Mouse (Mus musculus) midbrain, embryonic 10.5 days (tissue): ENCODE data around the gene Gja8. TPM values are rescaled to one million over a fixed set of nuclear protein-coding genes. Genes with fewer than 3 reads are reported as not detected.
A peak's percentile ranks its signal among the peaks of the same experiment; 100 is the strongest.

Experiments
- DNase-seq: peaks from one replicate; pipeline ENCODE4 v3.0.0-alpha.2; 2017; ENCODE audit warnings: low spot score
- H3K27ac ChIP-seq: fragments of 300-500 bp; sonication (generic); replicated peaks from 2 replicates; pipeline ENCODE4 v1.5.1; 2016; ENCODE audit warnings: mild to moderate bottlenecking
- H3K27me3 ChIP-seq: fragments of 300-500 bp; sonication (generic); 2 replicates; pipeline ENCODE4 v1.6.1; 2016; ENCODE audit warnings: low read depth, mild to moderate bottlenecking; ENCODE audit not compliant: poor library complexity, severe bottlenecking
- H3K36me3 ChIP-seq: fragments of 300-500 bp; sonication (generic); 2 replicates; pipeline ENCODE4 v1.6.1; 2016; ENCODE audit warnings: mild to moderate bottlenecking, moderate library complexity
- H3K4me1 ChIP-seq: fragments of 300-500 bp; sonication (generic); 2 replicates; pipeline ENCODE4 v1.6.1; 2016
- H3K4me3 ChIP-seq: fragments of 300-500 bp; sonication (generic); 2 replicates; pipeline ENCODE4 v1.5.1; 2016; ENCODE audit warnings: mild to moderate bottlenecking, moderate library complexity
- H3K9me3 ChIP-seq: fragments of 300-500 bp; sonication (generic); replicated peaks from 2 replicates; pipeline ENCODE4 v1.6.1; 2016; ENCODE audit warnings: mild to moderate bottlenecking
- WGBS: fragments of 180-500 bp; shearing (Covaris S2); methylation state at CpG from one replicate; pipeline ENCODE4 v1.1.7; 2016; 5-methylcytosine and 5-hydroxymethylcytosine counted together
- polyA plus RNA-seq: library from polyadenylated mRNA; unstranded; fragments of >200 nt; fragmentation: Nextera tagmentation; extraction: Ambion mirVana; gene quantifications from 2 replicates; pipeline ENCODE4 v1.2.1, GENCODE M21; 2016

The Gja8 gene
- polyA plus RNA-seq = 0.02 TPM in 2 replicates

- WGBS = 80% methylated on average over 6 of the region's 6 CpGs
- peaks cover 33% of the 10 kb centered on the region for H3K27me3 ChIP-seq
- H3K36me3 ChIP-seq = no peaks in the 10 kb centered on the region
- H3K4me1 ChIP-seq = peaks cover 6% of the 10 kb centered on the region
- H3K4me3 ChIP-seq = no peak within 1 kb of the TSS
- no peak for DNase-seq
- no peaks in the 10 kb centered on the region for H3K9me3 ChIP-seq
- H3K27ac ChIP-seq = no peak within 1 kb of the TSS
These were observed at the start of gene Gja8 for GRCm38 (mm10) chr3:96925920-96926319. Gene Gja8 (minus strand): TSS chr3:96926020.

- WGBS = 89% methylated on average over 7 of the region's 7 CpGs
- Histone ChIP-seq H3K27me3 (no peaks in the 10 kb centered on the region), H3K36me3 (no peaks in the 10 kb centered on the region), H3K4me3 (no peak overlapping the region), H3K27ac (no peak overlapping the region), H3K9me3 (no peaks in the 10 kb centered on the region), H3K4me1 (no peaks in the 10 kb centered on the region)
- DNase-seq = no peak
These were observed 48.6 kb upstream of the Gja8 start for GRCm38 (mm10) chr3:96974467-96974866.

DNA sequence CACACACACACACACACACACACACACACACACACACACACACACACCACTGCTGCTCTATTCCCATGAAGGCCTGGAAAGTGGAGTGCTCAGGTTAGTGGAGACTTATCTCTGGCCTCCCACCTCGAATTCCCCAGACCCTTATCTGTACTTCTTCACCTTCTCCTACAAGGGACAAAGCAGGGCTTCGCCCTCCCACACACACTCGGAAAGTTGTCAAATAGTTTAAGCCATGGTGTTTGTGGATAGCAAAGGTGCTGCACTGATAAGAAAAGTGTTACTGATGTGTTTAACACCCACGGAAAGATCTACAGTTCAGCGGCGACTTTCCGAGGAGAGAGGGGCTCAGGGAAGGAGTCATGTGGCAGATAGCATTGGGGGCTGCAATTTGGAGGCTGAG lies 45.2 kb upstream of the Gja8 start:
- no peak for DNase-seq
- Histone ChIP-seq H3K4me3 (no peak overlapping the region), H3K9me3 (no peaks in the 10 kb centered on the region), H3K4me1 (no peaks in the 10 kb centered on the region), H3K27me3 (no peaks in the 10 kb centered on the region), H3K36me3 (no peaks in the 10 kb centered on the region), H3K27ac (no peak overlapping the region)
- 70% methylated on average over 7 of the region's 7 CpGs for WGBS

DNA sequence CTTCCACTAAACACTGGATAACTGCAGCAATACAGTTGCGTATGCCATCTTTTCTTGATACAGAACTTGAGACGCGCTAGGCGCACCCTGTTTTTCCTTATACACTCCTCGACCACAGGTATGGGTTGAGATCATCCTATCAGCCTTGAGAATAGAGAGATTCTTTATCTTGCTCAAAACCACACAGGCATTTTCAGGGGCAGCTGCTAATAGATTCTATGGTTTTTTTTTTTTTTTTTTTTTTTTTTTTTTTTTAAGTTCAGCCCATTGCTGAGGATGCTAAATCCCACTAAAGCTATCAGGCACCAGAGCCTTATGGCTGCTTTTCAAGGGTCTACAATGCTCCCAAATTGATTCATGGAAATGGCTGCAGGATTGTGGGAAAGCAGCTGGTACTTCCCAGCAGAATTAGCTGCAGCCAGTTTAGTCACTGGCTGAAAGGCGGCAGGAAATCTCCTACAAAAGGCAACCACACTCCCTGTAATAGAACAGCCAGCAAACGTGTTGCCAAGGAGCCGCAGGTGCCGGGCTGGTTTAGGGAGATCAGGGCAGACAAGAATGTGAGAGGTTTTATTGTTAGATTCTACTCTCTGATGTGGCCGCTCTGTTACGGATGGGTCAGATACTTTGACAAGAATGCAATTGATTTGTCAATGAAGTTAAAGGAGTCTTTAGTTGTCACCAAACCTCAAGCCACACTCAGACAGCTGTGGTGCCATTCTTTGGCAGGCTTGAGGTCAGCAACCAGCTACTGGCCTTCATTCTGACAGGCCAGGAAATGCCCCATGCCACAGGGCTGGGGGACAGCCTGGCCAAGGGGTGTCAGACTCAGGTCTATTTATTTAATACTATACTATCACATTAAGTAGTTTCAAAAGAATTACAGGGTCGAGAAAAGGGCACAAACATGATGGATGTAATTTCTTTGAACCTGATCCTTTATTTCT lies 37.5 kb upstream of the Gja8 start:
- peak; percentile 53 for DNase-seq
- Histone ChIP-seq H3K36me3 (no peaks in the 10 kb centered on the region), H3K4me1 (peaks cover 16% of the 10 kb centered on the region), H3K27ac (peak overlapping the region; percentile 2; the same call in 1 of the 2 replicates), H3K9me3 (no peaks in the 10 kb centered on the region), H3K27me3 (0 out of 2 replicates have a peak, but pooled peaks cover 6% of the 10 kb centered on the region), H3K4me3 (no peak overlapping the region)
- WGBS = 57% methylated on average over 12 of the region's 12 CpGs

DNA sequence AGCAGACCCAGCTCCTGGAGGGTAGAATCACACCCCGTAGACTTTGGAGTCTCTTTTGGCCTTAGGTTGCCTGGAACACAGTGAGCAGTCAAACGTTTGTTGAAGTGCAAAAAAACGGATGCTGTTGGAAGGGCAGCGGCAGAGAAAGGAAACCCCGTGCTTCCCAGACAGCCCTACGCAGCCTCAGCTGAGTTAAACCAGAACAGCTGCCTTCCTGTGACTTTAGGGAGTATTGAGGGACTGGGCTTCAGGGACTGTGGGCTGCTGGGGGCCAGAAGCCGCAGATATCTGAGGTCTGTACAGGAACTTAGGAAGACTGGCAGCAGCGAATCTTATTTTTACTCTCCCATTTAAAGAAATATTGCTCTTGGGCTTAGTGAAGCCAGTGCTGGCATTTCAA lies 34.8 kb upstream of the Gja8 start:
- H3K27me3 ChIP-seq = 0 out of 2 replicates have a peak, but pooled peaks cover 6% of the 10 kb centered on the region
- WGBS = 59% methylated on average over 8 of the region's 8 CpGs
- H3K4me1 ChIP-seq = peaks cover 16% of the 10 kb centered on the region
- no peaks in the 10 kb centered on the region for H3K9me3 ChIP-seq
- DNase-seq = no peak
- no peak overlapping the region for H3K27ac ChIP-seq
- no peak overlapping the region for H3K4me3 ChIP-seq
- no peaks in the 10 kb centered on the region for H3K36me3 ChIP-seq

GRCm38 (mm10) chr3:96953489-96954233 lies 27.8 kb upstream of the Gja8 start:
- Histone ChIP-seq H3K27me3 (no peaks in the 10 kb centered on the region), H3K9me3 (no peaks in the 10 kb centered on the region), H3K4me1 (peaks cover 3% of the 10 kb centered on the region; the same call in 1 of the 2 replicates), H3K36me3 (no peaks in the 10 kb centered on the region), H3K27ac (no peak overlapping the region), H3K4me3 (no peak overlapping the region)
- DNase-seq = no peak
- 65% methylated on average over 14 of the region's 14 CpGs for WGBS

- 0 out of 2 replicates have a peak, but pooled peaks cover 2% of the 10 kb centered on the region for H3K27me3 ChIP-seq
- peaks cover 13% of the 10 kb centered on the region for H3K4me1 ChIP-seq
- WGBS = 93% methylated on average over 2 of the region's 2 CpGs
These were observed 16.9 kb upstream of the Gja8 start for GRCm38 (mm10) chr3:96942706-96943105.

GRCm38 (mm10) chr3:96938738-96939137 lies 12.9 kb upstream of the Gja8 start:
- H3K4me1 ChIP-seq = peaks cover 25% of the 10 kb centered on the region
- peak overlapping the region; percentile 43 for H3K4me3 ChIP-seq
- peak; percentile 86 for DNase-seq
- WGBS = 13% methylated on average over 11 of the region's 11 CpGs
- peaks cover 36% of the 10 kb centered on the region for H3K27me3 ChIP-seq
- H3K36me3 ChIP-seq = no peaks in the 10 kb centered on the region
- 0 out of 2 replicates have a peak, but pooled peaks cover 4% of the 10 kb centered on the region for H3K9me3 ChIP-seq
- H3K27ac ChIP-seq = 0 out of 2 replicates have a peak overlapping the region, but pooled peaks have one; percentile 6

More at GRCm38 (mm10) chr3:96942706-96943105, 16.9 kb upstream of the Gja8 start:
- Histone ChIP-seq H3K36me3 (no peaks in the 10 kb centered on the region), H3K4me3 (no peak overlapping the region), H3K9me3 (0 out of 2 replicates have a peak, but pooled peaks cover 4% of the 10 kb centered on the region), H3K27ac (no peak overlapping the region)
- no peak for DNase-seq

- Histone ChIP-seq H3K27me3 (peaks cover 46% of the 10 kb centered on the region), H3K4me1 (peaks cover 31% of the 10 kb centered on the region), H3K36me3 (no peaks in the 10 kb centered on the region), H3K4me3 (no peak overlapping the region), H3K9me3 (no peaks in the 10 kb centered on the region), H3K27ac (peak overlapping the region; percentile 50)
- DNase-seq = peak; percentile 33
- 25% methylated on average over 5 of the region's 5 CpGs for WGBS
These were observed 11.8 kb upstream of the Gja8 start for GRCm38 (mm10) chr3:96937606-96938005.

DNA sequence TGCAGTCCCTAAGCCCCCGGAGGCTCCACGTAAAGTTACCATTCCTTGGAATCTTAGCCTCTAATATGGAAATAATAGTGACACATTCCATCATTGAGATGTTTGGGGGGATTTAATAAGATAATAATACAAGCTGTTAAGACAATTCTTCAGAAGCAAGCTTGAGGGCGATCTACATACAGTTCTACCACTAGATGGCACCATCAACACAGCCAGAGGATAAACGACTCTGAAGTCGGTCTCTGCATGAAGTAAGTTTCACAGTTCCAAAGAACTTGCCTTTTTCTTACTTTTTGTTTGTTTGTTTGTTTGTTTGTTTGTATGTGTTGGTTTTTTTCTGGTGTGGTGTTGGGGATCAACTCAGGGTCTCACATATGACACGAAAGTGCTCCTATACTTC lies 10.4 kb upstream of the Gja8 start:
- no peaks in the 10 kb centered on the region for H3K9me3 ChIP-seq
- DNase-seq = peak; percentile 34
- H3K27ac ChIP-seq = no peak overlapping the region
- 13% methylated on average over 6 of the region's 6 CpGs for WGBS
- no peak overlapping the region for H3K4me3 ChIP-seq
- H3K27me3 ChIP-seq = peaks cover 58% of the 10 kb centered on the region
- H3K36me3 ChIP-seq = no peaks in the 10 kb centered on the region
- H3K4me1 ChIP-seq = peaks cover 45% of the 10 kb centered on the region

GRCm38 (mm10) chr3:96931261-96931681 lies 5.5 kb upstream of the Gja8 start:
- 0 out of 2 replicates have a peak overlapping the region, but pooled peaks have one; percentile 38 for H3K27ac ChIP-seq
- peaks cover 82% of the 10 kb centered on the region for H3K27me3 ChIP-seq
- no peaks in the 10 kb centered on the region for H3K36me3 ChIP-seq
- no peak overlapping the region; the same call in 1 of the 2 replicates for H3K4me3 ChIP-seq
- WGBS = 18% methylated on average over 5 of the region's 5 CpGs
- peaks cover 28% of the 10 kb centered on the region for H3K4me1 ChIP-seq
- peak; percentile 48 for DNase-seq
- no peaks in the 10 kb centered on the region for H3K9me3 ChIP-seq

- no peak overlapping the region for H3K27ac ChIP-seq
- no peaks in the 10 kb centered on the region for H3K36me3 ChIP-seq
- no peak for DNase-seq
- H3K4me3 ChIP-seq = no peak overlapping the region
- no peaks in the 10 kb centered on the region for H3K4me1 ChIP-seq
- peaks cover 20% of the 10 kb centered on the region for H3K27me3 ChIP-seq
- 88% methylated on average over 4 of the region's 4 CpGs for WGBS
- H3K9me3 ChIP-seq = no peaks in the 10 kb centered on the region
These were observed 1.2 kb downstream of the Gja8 start for GRCm38 (mm10) chr3:96924631-96925030.
